Mouse (Mus musculus): ENCODE measurements around the gene Cdk2ap1.

DNA sequence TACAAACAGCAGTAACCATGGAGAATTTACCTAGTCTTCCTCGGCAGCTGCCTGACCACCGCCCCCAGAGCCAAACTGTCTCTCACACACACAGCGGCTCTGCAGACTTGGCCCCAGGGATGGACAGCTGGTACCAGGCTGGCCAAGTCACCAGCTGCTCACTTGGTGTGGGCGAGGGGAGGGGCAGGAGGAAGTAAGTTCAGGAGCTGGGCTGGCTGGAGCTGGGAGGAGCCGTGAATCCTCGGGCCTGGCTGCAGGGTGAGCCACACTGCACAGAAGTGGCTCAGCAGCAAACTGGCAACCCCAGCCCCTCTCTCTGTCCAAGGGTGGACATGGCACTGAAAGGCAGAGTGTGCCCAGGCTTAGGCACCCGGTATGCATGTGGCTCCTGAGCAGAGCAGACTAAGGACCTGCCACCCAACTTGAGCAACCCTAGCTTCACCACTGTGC lies 11.7 kb downstream of the Cdk2ap1 start:
- TF ChIP-seq MAX (IDR thresholded peaks at IDR 0.05; ENCODE audit: low read depth) = no peak
- TF ChIP-seq POLR2A (IDR thresholded peaks at IDR 0.05; ENCODE audit: insufficient read length, low read depth) = peak; percentile 96
- TF ChIP-seq POLR2AphosphoS2 (IDR thresholded peaks at IDR 0.05; ENCODE audit: insufficient read length, low read depth) = peak; percentile 97
- TF ChIP-seq USF1 (IDR thresholded peaks at IDR 0.05; ENCODE audit: low read depth) = no peak
